Mouse (Mus musculus) layer of hippocampus, postnatal 36 days (tissue): ENCODE results near the gene Rpl13a. TPM values are rescaled to one million over a fixed set of nuclear protein-coding genes. Genes with fewer than 3 reads are reported as not detected.

Experiments
- DNase-seq, 2 experiments: peaks; one replicate each; pipeline ENCODE4 v3.0.0; 2022
- microRNA-seq, 2 experiments: library from miRNA; unstranded; fragments of <30 nt; microRNA quantifications; one replicate each; pipeline ENCODE4 v1.2.0; 2021
- total RNA-seq, 2 experiments: library from RNA; stranded (reverse); gene quantifications; 2 replicates each; pipeline ENCODE4 v1.2.3; 2021

Gene Rpl13a
- total RNA-seq, 2 experiments from 2014 or later, result 788 to 817 TPM

- DNase-seq, result no peak
Measured at GRCm38 (mm10) chr7:45088597-45088996, 40.0 kb downstream of the Rpl13a start.

- no peak for DNase-seq
Measured at GRCm38 (mm10) chr7:45086084-45086483, 42.5 kb downstream of the Rpl13a start.

- no peak for DNase-seq
Measured at GRCm38 (mm10) chr7:45083300-45083890, 45.2 kb downstream of the Rpl13a start.

GRCm38 (mm10) chr7:45082401-45083299 lies 45.9 kb downstream of the Rpl13a start:
- no peak for DNase-seq

- DNase-seq, result no peak
Measured at GRCm38 (mm10) chr7:45081016-45081415, 47.5 kb downstream of the Rpl13a start.

- DNase-seq, result peak; percentile 87 to 89
Measured at GRCm38 (mm10) chr7:45079856-45080255, 48.7 kb downstream of the Rpl13a start.

GRCm38 (mm10) chr7:45078513-45078912 lies 50.0 kb downstream of the Rpl13a start:
- peak; percentile 38 to 41 for DNase-seq

- DNase-seq, result no peak
Measured at GRCm38 (mm10) chr7:45077829-45078228, 50.7 kb downstream of the Rpl13a start.

GRCm38 (mm10) chr7:45077322-45077721 lies 51.2 kb downstream of the Rpl13a start:
- no peak for DNase-seq

- DNase-seq, result no peak
Measured at GRCm38 (mm10) chr7:45076501-45076900, 52.1 kb downstream of the Rpl13a start.

Small RNA genes lying within 50 kb of the gene (microRNA-seq; reads per million reads assigned to microRNA genes)
- gene Mir150 (1,117 to 1,338 reads per million in 2 experiments), gene Mir5121 (14.3 to 23.3 reads per million in 2 experiments), gene Mir7055 (1.1 to 2.7 reads per million in 2 experiments)

Other genes starting within 250 kb of the Rpl13a start
- 100 to 1,000 TPM in 1 of 2 experiments, 10 to 100 TPM in 1; 97.2 to 113 TPM for gene Med25, start 236.0 kb downstream of the Rpl13a start, total RNA-seq
- gene Fuz, start 232.7 kb downstream of the Rpl13a start, total RNA-seq, result 10 to 100 TPM; 23.8 to 29.1 TPM
- gene Ap2a1, start 199.3 kb downstream of the Rpl13a start, total RNA-seq, result 100 to 1,000 TPM; 295 to 305 TPM
- gene Tsks, start 185.6 kb downstream of the Rpl13a start, total RNA-seq, result under 1 TPM; 0.87 to 0.88 TPM
- 100 to 1,000 TPM; 131 to 137 TPM for gene Cpt1c, start 153.9 kb downstream of the Rpl13a start, total RNA-seq
- 100 to 1,000 TPM; 155 to 168 TPM for gene Prmt1, start 142.2 kb downstream of the Rpl13a start, total RNA-seq
- 10 to 100 TPM; 45.9 to 51.0 TPM for gene Irf3, start 131.1 kb downstream of the Rpl13a start, total RNA-seq
- 1 to 10 TPM; 3.0 to 4.1 TPM for gene Bcl2l12, start 130.0 kb downstream of the Rpl13a start, total RNA-seq
- 100 to 1,000 TPM; 149 to 155 TPM for gene Scaf1, start 112.4 kb downstream of the Rpl13a start, total RNA-seq
- gene Rras, start 110.8 kb downstream of the Rpl13a start, total RNA-seq, result 1 to 10 TPM; 9.7 TPM
- gene Prr12, start 75.9 kb downstream of the Rpl13a start, total RNA-seq, result 10 to 100 TPM; 74.3 to 75.3 TPM
- 10 to 100 TPM; 51.0 to 51.3 TPM for gene Nosip, start 66.3 kb downstream of the Rpl13a start, total RNA-seq
- gene Prrg2, start 66.1 kb downstream of the Rpl13a start, total RNA-seq, result 1 to 10 TPM; 5.5 to 6.1 TPM
- gene Rcn3, start 36.5 kb downstream of the Rpl13a start, total RNA-seq, result 1 to 10 TPM; 6.2 to 6.9 TPM
- gene Fcgrt, start 24.9 kb downstream of the Rpl13a start, total RNA-seq, result 10 to 100 TPM; 16.7 to 18.5 TPM
- 100 to 1,000 TPM; 408 to 432 TPM for gene Rps11, start 4.3 kb downstream of the Rpl13a start, total RNA-seq
- under 1 TPM in 1 of 2 experiments, not detected in 1; 0.50 TPM for gene Gm45713, start 7.5 kb upstream of the Rpl13a start, total RNA-seq
- 10 to 100 TPM in 1 of 2 experiments, 1 to 10 TPM in 1; 7.0 to 10.1 TPM for gene Flt3l, start 7.7 kb upstream of the Rpl13a start, total RNA-seq
- gene Pih1d1, start 25.5 kb upstream of the Rpl13a start, total RNA-seq, result 10 to 100 TPM; 44.5 to 46.8 TPM
- 10 to 100 TPM; 10.5 to 18.0 TPM for gene Aldh16a1, start 25.8 kb upstream of the Rpl13a start, total RNA-seq
- gene Slc17a7, start 35.2 kb upstream of the Rpl13a start, total RNA-seq, result 1,000 to 10,000 TPM; 1,360 to 1,418 TPM
- gene Gfy, start 50.8 kb upstream of the Rpl13a start, total RNA-seq, result under 1 TPM; 0.17 to 0.28 TPM
- gene Pth2, start 52.2 kb upstream of the Rpl13a start, total RNA-seq, result not detected
- 1 to 10 TPM; 2.0 to 3.3 TPM for gene Ccdc155, start 76.1 kb upstream of the Rpl13a start, total RNA-seq
- 1 to 10 TPM; 1.4 to 2.3 TPM for gene Dkkl1, start 83.4 kb upstream of the Rpl13a start, total RNA-seq
- gene Tead2, start 87.0 kb upstream of the Rpl13a start, total RNA-seq, result 1 to 10 TPM; 2.6 to 7.8 TPM
- 1 to 10 TPM; 1.9 to 4.8 TPM for gene Cd37, start 110.4 kb upstream of the Rpl13a start, total RNA-seq
- gene Slc6a16, start 112.3 kb upstream of the Rpl13a start, total RNA-seq, result 1 to 10 TPM; 2.0 to 2.8 TPM
- not detected for gene Slc6a21, start 148.8 kb upstream of the Rpl13a start, total RNA-seq
- gene Trpm4, start 205.0 kb upstream of the Rpl13a start, total RNA-seq, result 10 to 100 TPM; 12.9 to 14.8 TPM
- under 1 TPM; 0.20 to 0.46 TPM for gene Hrc, start 206.5 kb upstream of the Rpl13a start, total RNA-seq
- gene Ppfia3, start 238.3 kb upstream of the Rpl13a start, total RNA-seq, result 100 to 1,000 TPM; 126 to 128 TPM
- gene Lin7b, start 241.8 kb upstream of the Rpl13a start, total RNA-seq, result 100 to 1,000 TPM; 133 to 154 TPM